Mouse (Mus musculus) c-Kit-negative CD71-positive TER-119-positive erythroid progenitor cells, embryonic 14.5 days (primary cell): ENCODE results near the gene Gata5.

Experiments
- DNase-seq: peaks from one replicate; pipeline ENCODE4 v3.0.0-alpha.2; 2013; ENCODE audit warnings: low read depth, low spot score

Gata5 gene

DNA sequence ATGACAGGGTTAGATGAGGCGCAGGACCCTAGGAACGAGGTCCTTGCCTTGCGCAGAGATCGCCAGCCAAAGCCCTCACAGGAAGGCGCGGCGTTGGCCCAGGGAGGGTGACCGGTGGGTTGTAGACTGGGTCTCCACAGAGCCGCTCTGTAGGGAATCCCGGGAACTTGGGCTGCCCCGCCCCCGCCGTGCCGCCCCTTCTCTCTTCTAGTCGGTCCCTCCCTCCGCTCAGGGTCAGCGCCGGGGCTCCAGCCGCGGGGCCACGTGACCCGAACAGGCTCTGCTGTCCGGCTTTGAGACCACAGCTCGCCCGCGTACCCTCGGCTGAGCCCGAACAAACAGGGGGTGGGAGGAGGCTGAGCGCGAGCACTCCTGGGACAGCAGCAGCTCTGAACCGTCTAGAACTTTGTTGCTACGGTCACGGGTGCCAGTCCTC lies at the start of gene Gata5:
Gene Gata5, minus strand, starts transcription at position 149 of the 436 bp plus-strand sequence.
- DNase-seq = no peak

GRCm38 (mm10) chr2:180376730-180377129 lies 42.2 kb upstream of the Gata5 start:
- no peak for DNase-seq

GRCm38 (mm10) chr2:180373256-180373655 lies 38.8 kb upstream of the Gata5 start:
- DNase-seq = no peak

DNA sequence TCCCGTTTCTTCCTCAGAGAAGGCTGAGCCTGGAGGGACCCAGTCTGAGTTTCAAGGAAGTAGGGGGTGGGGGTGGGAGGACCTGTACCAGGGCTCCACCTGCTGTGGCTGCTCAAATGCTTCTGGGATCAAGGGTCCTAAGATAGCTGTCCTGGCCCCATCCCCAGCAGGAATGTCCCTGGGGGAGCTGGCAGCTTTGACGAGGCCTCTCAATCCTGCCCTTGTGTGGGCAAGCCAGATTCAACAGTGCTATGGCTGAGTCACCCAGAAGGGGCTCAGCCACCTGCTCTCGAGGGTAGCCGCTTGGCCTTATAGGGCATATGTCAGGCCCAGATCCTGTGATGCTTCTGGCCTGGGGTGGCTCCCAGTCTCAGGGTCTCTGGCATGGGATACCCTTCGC lies 33.9 kb upstream of the Gata5 start:
- DNase-seq = no peak

- no peak for DNase-seq
Observed at GRCm38 (mm10) chr2:180367350-180367749, 32.9 kb upstream of the Gata5 start.

- no peak for DNase-seq
Observed at GRCm38 (mm10) chr2:180363434-180363720, 28.9 kb upstream of the Gata5 start.

GRCm38 (mm10) chr2:180362585-180363433 lies 28.3 kb upstream of the Gata5 start:
- no peak for DNase-seq

DNA sequence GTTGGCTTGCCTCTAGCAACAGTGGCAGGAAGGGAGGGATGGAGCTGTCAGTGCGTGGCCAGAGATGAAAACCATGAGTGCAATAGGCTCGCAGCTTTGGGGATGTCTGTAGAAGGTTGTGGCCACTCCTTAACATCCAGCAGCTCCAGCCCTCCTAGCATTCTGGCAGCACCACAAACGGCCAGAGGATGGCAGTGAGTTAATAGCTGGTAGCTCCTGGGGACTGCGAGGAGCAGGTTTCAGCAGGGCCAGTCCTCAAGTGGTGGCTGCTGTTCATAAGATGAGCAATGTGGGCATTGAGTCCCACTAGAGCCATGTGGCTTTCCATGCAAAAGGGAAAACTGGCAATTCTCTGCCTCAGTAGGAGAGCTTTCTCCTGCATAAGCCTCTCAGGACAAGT lies 24.6 kb upstream of the Gata5 start:
- no peak for DNase-seq

- DNase-seq = no peak
Observed at GRCm38 (mm10) chr2:180353338-180353737, 18.8 kb upstream of the Gata5 start.

DNA sequence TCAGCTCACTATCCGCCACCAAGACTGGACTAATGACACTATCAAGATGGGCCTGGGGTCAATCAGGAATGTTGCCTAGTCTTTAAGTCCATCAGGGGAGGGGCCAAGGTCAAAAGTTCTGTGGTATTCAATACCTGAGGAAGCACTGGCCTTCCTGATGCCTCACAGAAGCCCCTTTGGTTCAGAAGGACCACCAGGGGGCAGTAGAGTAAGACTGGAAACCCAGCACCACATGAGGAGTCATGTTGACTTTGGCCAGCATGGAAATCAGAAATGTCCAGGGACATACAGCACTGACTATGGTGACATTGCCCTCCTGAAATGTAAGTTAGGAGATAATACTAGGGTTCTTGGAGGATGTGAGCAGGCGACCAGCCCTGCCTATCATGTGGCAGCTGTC lies 16.2 kb upstream of the Gata5 start:
- no peak for DNase-seq

- DNase-seq = peak; percentile 56
Observed at GRCm38 (mm10) chr2:180346820-180347497, 12.5 kb upstream of the Gata5 start.

DNA sequence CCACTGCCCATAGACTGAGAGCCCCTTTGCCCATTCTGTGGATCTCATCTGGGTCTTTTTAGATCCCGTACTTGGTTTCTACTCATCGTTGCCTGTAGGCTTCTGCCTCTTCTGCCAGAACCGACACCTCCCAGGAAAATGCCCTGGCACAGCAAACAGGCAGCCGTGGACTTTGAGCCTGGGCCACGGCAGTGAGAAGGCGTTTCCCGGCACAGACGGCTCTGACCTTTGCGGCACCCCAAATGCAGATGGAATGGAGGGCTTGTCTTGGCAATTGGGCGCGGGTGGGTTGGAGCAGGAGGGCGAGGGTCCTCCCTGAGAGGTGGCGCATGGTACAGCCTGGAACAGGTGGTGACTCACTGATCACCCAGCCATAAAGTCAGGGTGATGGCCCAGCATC lies 8.6 kb upstream of the Gata5 start:
- DNase-seq = no peak

DNA sequence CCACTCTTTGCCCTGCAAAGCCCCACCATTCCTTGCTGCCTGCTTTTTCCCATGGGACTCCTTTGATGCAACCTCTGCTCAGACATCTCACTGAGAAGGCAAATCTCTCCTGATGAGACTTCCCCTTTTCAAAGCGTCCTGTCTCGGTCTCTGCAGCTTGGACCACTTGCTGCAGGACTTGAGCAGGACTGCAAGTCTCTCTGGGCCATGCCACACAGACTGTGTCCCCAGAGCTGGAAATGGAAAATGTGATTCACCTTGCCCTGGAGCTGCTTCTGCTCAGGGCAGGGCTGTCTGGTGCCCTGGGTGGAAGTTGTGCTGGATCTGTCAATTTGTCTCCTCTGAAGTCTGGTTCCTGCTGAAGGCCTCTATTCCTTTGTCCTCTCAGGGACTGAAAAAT lies 7.7 kb upstream of the Gata5 start:
- DNase-seq = no peak

DNA sequence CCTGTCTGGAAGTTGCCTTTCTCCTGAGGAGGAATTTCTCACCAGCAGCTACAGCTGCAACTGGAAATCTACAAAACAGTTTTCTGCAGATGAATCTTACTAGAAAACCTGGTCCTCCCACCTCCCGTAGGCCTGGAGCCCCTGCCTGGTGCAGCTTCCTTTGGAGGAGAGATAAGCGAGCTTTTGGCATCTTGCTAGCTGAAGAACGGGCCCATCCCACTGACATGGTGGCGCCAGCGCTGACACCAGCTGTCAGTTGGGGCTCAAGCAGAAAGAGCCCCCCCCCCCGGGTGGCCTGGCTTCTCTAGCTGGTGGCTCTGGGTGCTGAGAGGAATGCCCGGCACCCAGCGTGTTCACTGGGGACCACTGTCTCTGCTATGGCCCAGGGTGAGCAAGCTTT lies 6.7 kb upstream of the Gata5 start:
- no peak for DNase-seq

GRCm38 (mm10) chr2:180339886-180340285 lies 5.4 kb upstream of the Gata5 start:
- DNase-seq = no peak

GRCm38 (mm10) chr2:180333778-180334550 lies 535 bp downstream of the Gata5 start:
- no peak for DNase-seq

DNA sequence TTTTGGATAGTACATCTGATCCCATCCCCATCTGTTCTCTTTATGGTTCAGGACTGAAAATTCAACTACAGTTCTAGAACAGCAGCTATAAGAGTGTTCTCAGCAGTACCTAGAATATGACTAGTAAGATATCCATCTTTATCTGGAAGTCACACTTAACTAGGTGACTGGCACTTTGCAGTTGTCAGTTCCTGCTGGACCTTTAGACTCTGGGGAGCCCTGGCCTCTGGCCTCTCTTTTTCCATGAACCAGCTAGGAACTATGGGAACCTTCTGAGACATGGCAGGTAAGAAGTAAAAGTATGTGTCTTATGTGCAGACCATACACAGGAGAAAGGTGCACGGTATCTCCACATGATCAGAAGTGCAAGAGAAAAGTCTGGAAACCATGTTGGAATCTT lies 5.0 kb downstream of the Gata5 start:
- DNase-seq = no peak

DNA sequence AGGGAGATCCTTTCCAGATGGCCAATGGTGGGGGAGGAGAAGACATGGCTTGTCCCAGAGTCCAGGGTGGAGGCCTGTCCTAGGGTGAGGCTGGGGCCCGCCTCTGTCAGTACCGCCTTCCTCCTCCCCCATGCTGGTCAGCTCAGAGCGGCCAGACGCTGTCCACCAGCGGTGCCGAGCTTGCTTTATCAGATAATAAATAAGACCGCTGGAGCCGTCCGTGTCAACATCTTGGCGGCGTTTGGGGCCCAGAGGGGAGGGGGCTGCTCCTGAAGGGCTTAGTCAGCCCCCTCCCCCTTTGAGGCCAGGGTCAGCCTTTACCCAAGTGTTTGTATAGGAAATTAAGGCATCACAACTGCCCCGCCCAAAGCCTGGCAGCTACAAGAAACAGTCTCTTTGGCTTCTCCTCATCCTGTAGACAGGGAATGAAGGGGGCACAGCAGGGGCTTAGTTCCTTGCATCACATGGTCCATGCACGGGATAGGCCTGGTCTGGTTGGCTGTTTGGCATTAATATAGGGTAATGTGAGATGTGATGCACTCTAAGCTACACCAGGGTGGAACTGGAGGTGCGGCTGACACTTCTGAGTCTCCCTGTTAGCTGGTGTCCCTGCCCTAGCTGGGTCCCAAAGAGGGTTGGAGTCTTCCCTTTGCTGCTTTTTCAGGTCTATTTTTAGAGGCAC lies 11.7 kb downstream of the Gata5 start:
- DNase-seq = no peak

GRCm38 (mm10) chr2:180320216-180320615 lies 14.3 kb downstream of the Gata5 start:
- no peak for DNase-seq

DNA sequence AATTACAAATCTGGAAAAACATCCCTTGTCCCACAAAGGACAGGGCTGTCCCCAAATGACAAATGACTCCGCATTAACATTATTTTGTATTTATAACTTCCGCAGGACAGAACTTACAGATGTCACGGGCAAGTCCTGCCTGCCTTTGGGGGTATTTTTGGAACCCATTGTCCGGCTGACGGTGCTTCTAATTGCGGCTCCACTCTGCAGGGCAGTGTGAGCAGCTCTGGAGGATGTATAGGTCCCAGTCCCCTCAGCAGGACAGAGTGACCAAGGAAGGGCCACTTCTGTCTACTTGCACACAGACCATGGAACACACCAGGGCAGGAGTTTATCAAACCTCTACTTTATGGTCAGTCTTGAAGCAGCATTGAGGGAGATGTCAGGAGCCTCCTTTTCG lies 16.9 kb downstream of the Gata5 start:
- DNase-seq = no peak

DNA sequence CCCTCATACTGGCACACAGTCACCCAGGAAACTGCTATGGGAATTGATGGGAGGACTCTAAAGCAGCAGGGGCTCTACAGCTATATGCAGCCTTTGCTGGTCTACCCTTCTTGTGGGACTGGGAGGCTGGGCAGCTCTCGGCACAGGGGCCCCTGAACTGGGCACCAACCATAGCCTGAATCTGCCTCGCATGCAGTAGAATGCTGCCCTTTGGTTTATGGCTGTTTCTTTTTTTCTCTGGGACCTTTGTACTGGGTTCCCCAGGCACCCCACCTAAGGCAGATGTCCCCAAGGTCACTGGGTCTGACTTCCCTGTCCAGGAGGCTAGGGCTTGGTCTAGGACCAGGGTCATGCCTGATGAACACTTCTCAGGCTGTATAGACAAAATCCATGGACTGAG lies 20.2 kb downstream of the Gata5 start:
- DNase-seq = no peak

- no peak for DNase-seq
Observed at GRCm38 (mm10) chr2:180311147-180311546, 23.4 kb downstream of the Gata5 start.
